Mouse (Mus musculus): ENCODE results near the gene Gm20379. TPM values are rescaled to one million over a fixed set of nuclear protein-coding genes. Genes with fewer than 3 reads are reported as not detected.

Gene Gm20379
- polyA plus RNA-seq, 1 experiment from 2014 or later: 0.93 TPM

DNA sequence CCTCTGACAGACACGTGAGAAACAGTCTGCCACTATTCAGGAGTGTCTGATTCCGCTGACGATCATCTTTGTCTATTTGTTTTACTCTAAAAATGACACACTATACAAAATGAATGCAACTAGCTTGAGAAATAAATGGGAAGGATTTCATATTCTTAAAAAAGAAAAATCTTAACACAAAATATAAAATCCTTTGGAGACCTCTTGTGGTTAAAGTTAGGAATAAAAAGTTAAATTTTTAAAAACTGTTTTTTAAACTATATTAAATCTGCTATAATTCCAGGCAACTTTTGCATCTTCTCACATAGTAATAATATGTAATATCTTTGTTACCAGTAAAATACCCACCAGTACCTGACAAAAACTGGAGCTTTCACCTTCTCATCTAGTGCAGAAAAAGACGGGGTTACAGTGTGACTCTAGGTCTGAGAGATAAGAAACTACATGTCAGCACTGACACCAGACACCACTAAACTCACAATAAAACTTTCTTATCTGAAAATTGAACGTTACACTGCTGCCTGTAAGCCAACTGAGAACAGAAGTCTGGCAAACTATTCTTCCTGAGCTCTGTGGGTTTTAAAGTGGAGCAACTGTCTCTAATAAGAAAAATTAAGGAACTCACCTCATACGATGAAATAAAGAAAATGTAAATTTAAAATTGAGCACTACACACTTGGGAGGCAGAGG is 32.1 kb downstream of the Gm20379 start:
- 59% methylated on average over 6 of the region's 6 CpGs for WGBS
- Histone ChIP-seq H3K4me3 (no peak overlapping the region), H3K4me2 (no peak overlapping the region), H3K9ac (no peak overlapping the region), H3K27ac (no peak overlapping the region), H3K9me3 (no peaks in the 10 kb centered on the region), H3K4me1 (no peaks in the 10 kb centered on the region), H3K27me3 (no peaks in the 10 kb centered on the region), H3K36me3 (peaks cover 10% of the 10 kb centered on the region)
- ATAC-seq (ENCODE audit: borderline replicate concordance, extremely low read depth, low FRiP score, low TSS enrichment): no peak

DNA sequence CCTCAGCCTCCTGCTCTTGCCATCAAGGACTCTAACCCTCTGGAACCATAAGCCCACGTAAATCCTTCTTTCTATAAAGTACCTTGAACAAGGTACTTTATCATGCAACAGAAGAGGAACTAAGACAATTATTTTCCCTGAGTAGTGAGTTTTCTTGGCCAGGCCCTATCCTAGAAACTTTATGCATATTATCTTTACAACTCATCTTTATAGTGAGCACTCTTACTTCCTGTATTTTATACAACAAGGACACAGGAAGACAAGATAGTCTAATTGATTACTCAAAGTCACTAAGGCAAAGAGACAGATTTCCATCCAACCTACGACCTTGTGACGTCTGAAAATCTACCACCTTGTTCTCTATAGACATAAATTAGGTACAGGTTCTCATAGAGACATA is 34.0 kb downstream of the Gm20379 start:
- WGBS: 79% methylated on average over 3 of the region's 3 CpGs
- no peaks in the 10 kb centered on the region for H3K27me3 ChIP-seq
- H3K27ac ChIP-seq: no peak overlapping the region
- no peaks in the 10 kb centered on the region for H3K9me3 ChIP-seq
- H3K4me1 ChIP-seq: no peaks in the 10 kb centered on the region
- no peak for ATAC-seq (ENCODE audit: borderline replicate concordance, extremely low read depth, low FRiP score, low TSS enrichment)
- no peak overlapping the region for H3K4me2 ChIP-seq
- no peak overlapping the region for H3K4me3 ChIP-seq
- H3K9ac ChIP-seq: no peak overlapping the region
- peaks cover 23% of the 10 kb centered on the region for H3K36me3 ChIP-seq

DNA sequence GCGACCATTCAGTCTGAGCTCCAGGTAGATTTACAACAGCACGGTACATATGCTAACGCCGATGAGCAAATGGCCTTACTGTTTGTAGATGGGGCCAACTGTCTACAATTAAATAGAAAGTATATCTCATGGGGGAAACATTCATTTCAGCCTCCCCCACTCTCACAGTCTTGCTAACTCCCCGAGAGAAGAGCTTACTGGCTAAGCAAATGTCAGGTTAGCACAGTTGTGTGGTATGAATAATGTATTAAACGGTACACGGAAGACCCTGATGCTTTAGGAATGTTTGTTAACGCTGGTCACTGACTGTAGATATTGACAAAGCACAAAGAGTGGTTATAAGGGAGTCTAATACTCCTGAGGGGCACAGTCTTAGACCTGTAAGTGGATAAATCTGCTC is 38.3 kb downstream of the Gm20379 start:
- H3K4me3 ChIP-seq: no peak overlapping the region
- 94% methylated on average over 8 of the region's 8 CpGs for WGBS
- H3K9ac ChIP-seq: no peak overlapping the region
- no peak overlapping the region for H3K4me2 ChIP-seq
- no peaks in the 10 kb centered on the region for H3K27me3 ChIP-seq
- no peak for ATAC-seq (ENCODE audit: borderline replicate concordance, extremely low read depth, low FRiP score, low TSS enrichment)
- peaks cover 55% of the 10 kb centered on the region for H3K36me3 ChIP-seq
- no peaks in the 10 kb centered on the region for H3K9me3 ChIP-seq
- no peak overlapping the region for H3K27ac ChIP-seq
- no peaks in the 10 kb centered on the region for H3K4me1 ChIP-seq

- Histone ChIP-seq H3K27me3 (no peaks in the 10 kb centered on the region), H3K9ac (no peak overlapping the region), H3K36me3 (peaks cover 63% of the 10 kb centered on the region), H3K9me3 (no peaks in the 10 kb centered on the region), H3K4me1 (no peaks in the 10 kb centered on the region), H3K4me3 (no peak overlapping the region), H3K4me2 (no peak overlapping the region), H3K27ac (no peak overlapping the region)
- ATAC-seq (ENCODE audit: borderline replicate concordance, extremely low read depth, low FRiP score, low TSS enrichment): no peak
- WGBS: 88% methylated on average over 5 of the region's 5 CpGs
These were observed 40.6 kb downstream of the Gm20379 start for GRCm38 (mm10) chr13:92346338-92346737.

DNA sequence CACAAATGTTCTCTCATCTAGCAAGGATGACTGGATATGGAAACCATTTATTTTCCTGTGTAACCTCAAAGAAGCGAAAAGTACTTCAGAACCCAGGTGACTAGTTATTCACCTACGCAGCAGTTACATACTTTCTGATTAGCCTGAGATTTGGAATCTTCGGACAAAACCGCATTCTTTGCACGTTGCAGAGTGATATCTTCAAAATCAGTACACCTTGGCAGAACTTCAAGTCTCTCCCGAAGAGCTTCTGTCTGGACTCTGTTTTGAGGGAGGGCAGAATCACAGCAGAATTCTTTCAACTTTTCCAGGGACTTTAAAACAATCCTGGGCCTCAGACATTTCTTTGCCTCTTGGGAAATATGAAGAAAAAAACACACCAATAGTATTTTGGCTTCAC is 45.3 kb downstream of the Gm20379 start:
- Histone ChIP-seq H3K4me2 (no peak overlapping the region), H3K4me1 (peaks cover 8% of the 10 kb centered on the region; the same call in 1 of the 2 replicates), H3K4me3 (no peak overlapping the region), H3K36me3 (peaks cover 34% of the 10 kb centered on the region), H3K9ac (no peak overlapping the region), H3K27me3 (no peaks in the 10 kb centered on the region), H3K27ac (no peak overlapping the region), H3K9me3 (no peaks in the 10 kb centered on the region)
- ATAC-seq (ENCODE audit: borderline replicate concordance, extremely low read depth, low FRiP score, low TSS enrichment): no peak
- 79% methylated on average over 6 of the region's 6 CpGs for WGBS

DNA sequence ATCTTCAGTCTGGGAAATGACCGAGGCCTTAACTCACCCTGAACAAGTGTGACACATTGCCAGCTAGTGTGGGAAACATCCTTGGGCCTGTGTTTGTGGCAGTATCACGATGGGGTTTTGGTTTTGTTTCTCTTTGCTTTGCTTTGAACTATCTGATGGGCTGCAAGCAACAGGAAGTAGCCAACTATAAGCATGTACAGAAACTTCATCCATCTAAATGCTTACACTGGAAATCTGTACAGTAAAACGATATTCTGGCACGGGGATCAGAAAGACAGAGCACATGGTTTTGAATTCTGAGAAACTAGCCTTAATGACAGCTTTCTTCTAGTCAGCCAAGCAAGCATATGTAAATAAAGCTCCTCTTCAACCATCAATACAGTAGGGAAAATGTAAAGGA is 48.2 kb downstream of the Gm20379 start:
- no peak for ATAC-seq (ENCODE audit: borderline replicate concordance, extremely low read depth, low FRiP score, low TSS enrichment)
- Histone ChIP-seq H3K9ac (peak overlapping the region; percentile 44), H3K27me3 (no peaks in the 10 kb centered on the region), H3K9me3 (no peaks in the 10 kb centered on the region), H3K27ac (peak overlapping the region; percentile 96), H3K4me3 (peak overlapping the region; percentile 77), H3K4me2 (peak overlapping the region; percentile 92), H3K4me1 (peaks cover 15% of the 10 kb centered on the region; the same call in 1 of the 2 replicates), H3K36me3 (peaks cover 11% of the 10 kb centered on the region)
- WGBS: 11% methylated on average over 4 of the region's 4 CpGs

- Histone ChIP-seq H3K9ac (peak within 1 kb of the TSS; percentile 65), H3K4me3 (peak within 1 kb of the TSS; percentile 77), H3K4me1 (peaks cover 15% of the 10 kb centered on the region; the same call in 1 of the 2 replicates), H3K27me3 (no peaks in the 10 kb centered on the region), H3K27ac (peak within 1 kb of the TSS; percentile 96), H3K9me3 (no peaks in the 10 kb centered on the region), H3K4me2 (peak within 1 kb of the TSS; percentile 92), H3K36me3 (peaks cover 8% of the 10 kb centered on the region)
- ATAC-seq (ENCODE audit: borderline replicate concordance, extremely low read depth, low FRiP score, low TSS enrichment): peak; percentile 98
- WGBS: under 1% methylated on average over 76 of the region's 76 CpGs
These were observed 48.9 kb downstream of the Gm20379 start, which contains the start of the genes Dhfr and Msh3 for GRCm38 (mm10) chr13:92354456-92355271. Gene Dhfr (plus strand): TSS chr13:92354726. Gene Msh3 (minus strand): TSS chr13:92355003.

DNA sequence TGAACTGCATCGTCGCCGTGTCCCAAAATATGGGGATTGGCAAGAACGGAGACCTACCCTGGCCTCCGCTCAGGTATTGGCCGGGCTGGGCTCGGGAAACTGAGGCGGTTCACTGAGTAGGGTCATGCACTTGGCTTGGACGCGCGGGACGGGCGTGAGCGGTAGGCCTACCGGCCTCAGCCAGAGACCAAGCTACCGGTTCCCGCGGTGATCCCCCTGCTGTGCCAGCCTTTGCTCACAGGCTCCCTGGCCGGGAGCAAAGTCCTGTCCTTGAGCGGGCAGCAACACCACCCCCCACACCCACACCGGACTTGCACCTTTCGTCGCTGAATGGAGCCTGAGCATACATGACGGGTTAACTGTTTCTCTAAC is 49.5 kb downstream of the Gm20379 start:
- H3K27me3 ChIP-seq: no peaks in the 10 kb centered on the region
- no peaks in the 10 kb centered on the region for H3K9me3 ChIP-seq
- peak overlapping the region; percentile 92 for H3K4me2 ChIP-seq
- peak; percentile 29; the same call in 1 of the 2 replicates for ATAC-seq (ENCODE audit: borderline replicate concordance, extremely low read depth, low FRiP score, low TSS enrichment)
- peak overlapping the region; percentile 51 for H3K27ac ChIP-seq
- under 1% methylated on average over 24 of the region's 24 CpGs for WGBS
- H3K4me3 ChIP-seq: peak overlapping the region; percentile 77
- H3K9ac ChIP-seq: peak overlapping the region; percentile 65
- peaks cover 15% of the 10 kb centered on the region; the same call in 1 of the 2 replicates for H3K4me1 ChIP-seq
- H3K36me3 ChIP-seq: peaks cover 8% of the 10 kb centered on the region

DNA sequence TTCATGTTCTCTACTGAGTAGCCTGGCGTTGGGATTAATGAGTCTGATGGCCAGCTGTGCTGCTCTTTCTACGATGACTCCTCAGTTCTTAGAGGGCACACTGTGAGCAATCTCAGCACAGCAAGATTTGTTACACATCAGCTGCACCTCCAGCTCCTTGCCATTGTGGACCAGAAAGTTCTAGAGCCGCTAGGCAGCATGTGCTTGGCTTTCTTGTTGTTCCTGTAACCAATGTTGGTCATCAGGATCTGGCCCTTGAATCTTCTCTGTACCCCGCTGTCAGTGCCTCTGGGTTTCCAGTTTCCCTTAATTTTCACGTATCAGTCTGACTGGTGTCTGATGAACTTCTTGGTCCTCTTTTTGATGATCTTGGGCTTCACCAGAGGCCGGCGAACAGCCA is 50.6 kb downstream of the Gm20379 start:
- ATAC-seq (ENCODE audit: borderline replicate concordance, extremely low read depth, low FRiP score, low TSS enrichment): no peak
- Histone ChIP-seq H3K4me3 (peak overlapping the region; percentile 77), H3K9me3 (no peaks in the 10 kb centered on the region), H3K4me2 (peak overlapping the region; percentile 92), H3K9ac (no peak overlapping the region), H3K36me3 (peaks cover 4% of the 10 kb centered on the region), H3K4me1 (peaks cover 15% of the 10 kb centered on the region; the same call in 1 of the 2 replicates), H3K27ac (no peak overlapping the region), H3K27me3 (no peaks in the 10 kb centered on the region)
- 71% methylated on average over 7 of the region's 7 CpGs for WGBS

Other genes starting within 250 kb of the Gm20379 start
- gene Rasgrf2, start 174.3 kb upstream of the Gm20379 start, polyA plus RNA-seq (2015; fragmentation: Nextera tagmentation; extraction: Ambion mirVana): 0.09 and 0.16 TPM in 2 replicates
- gene Dhfr, start 48.7 kb downstream of the Gm20379 start, polyA plus RNA-seq (2015; fragmentation: Nextera tagmentation; extraction: Ambion mirVana): 17.9 and 19.1 TPM in 2 replicates
- 23.3 and 25.0 TPM in 2 replicates for gene Msh3, start 49.0 kb downstream of the Gm20379 start, polyA plus RNA-seq (2015; fragmentation: Nextera tagmentation; extraction: Ambion mirVana)
- gene Ankrd34b, start 119.9 kb downstream of the Gm20379 start, polyA plus RNA-seq (2015; fragmentation: Nextera tagmentation; extraction: Ambion mirVana): 0.70 and 0.78 TPM in 2 replicates
- gene Fam151b, start 178.0 kb downstream of the Gm20379 start, polyA plus RNA-seq (2015; fragmentation: Nextera tagmentation; extraction: Ambion mirVana): 0.16 TPM in 1 of 2 replicates, not detected in the other
- 9.1 and 10.2 TPM in 2 replicates for gene Zfyve16, start 224.9 kb downstream of the Gm20379 start, polyA plus RNA-seq (2015; fragmentation: Nextera tagmentation; extraction: Ambion mirVana)